Mouse (Mus musculus) MEL (cell line): Measurements from ENCODE around the gene Ccl11.

Source experiments
- CHD1 ChIP-seq: IDR thresholded peaks from 2 replicates; pipeline ENCODE4 v1.6.1; 2012; ENCODE audit warnings: low read depth, mild to moderate bottlenecking, inconsistent platforms, low read length, improper control_type of control experiment
- CHD2 ChIP-seq: IDR thresholded peaks from 2 replicates; pipeline ENCODE4 v1.6.1; 2011; ENCODE audit warnings: low read length, improper control_type of control experiment
- CTCF ChIP-seq, 3 experiments: IDR thresholded peaks in 2 of 3; conservative IDR thresholded peaks in 1 of 3; 2 replicates each; pipeline ENCODE4 v1.5.1; 2011 to 2012; ENCODE audit warnings: low read length in 3 of 3, low read depth in 2 of 3, mild to moderate bottlenecking in 2 of 3, improper control_type of control experiment in 1 of 3, inconsistent platforms in 1 of 3, mixed read lengths in 1 of 3, moderate library complexity in 1 of 3; ENCODE audit not compliant: control insufficient read depth in 1 of 3, insufficient read depth in 1 of 3, poor library complexity in 1 of 3, severe bottlenecking in 1 of 3
- E2F4 ChIP-seq: IDR thresholded peaks from 2 replicates; pipeline ENCODE4 v1.6.1; 2011; ENCODE audit warnings: low read depth, low read length, improper control_type of control experiment, borderline replicate concordance
- JUND ChIP-seq: IDR thresholded peaks from 2 replicates; pipeline ENCODE4 v1.6.1; 2011; ENCODE audit warnings: low read depth, mild to moderate bottlenecking, improper control_type of control experiment, low read length
- MAX ChIP-seq: IDR thresholded peaks from 2 replicates; pipeline ENCODE4 v1.6.1; 2011; ENCODE audit warnings: low read length, improper control_type of control experiment
- RCOR1 ChIP-seq: IDR thresholded peaks from 2 replicates; pipeline ENCODE4 v1.6.1; 2012; ENCODE audit warnings: low read depth, mild to moderate bottlenecking, inconsistent platforms, low read length, improper control_type of control experiment
- USF1 ChIP-seq: IDR thresholded peaks from 2 replicates; pipeline ENCODE4 v1.6.1; 2014; ENCODE audit warnings: low read depth, mild to moderate bottlenecking, inconsistent platforms, low read length, improper control_type of control experiment, moderate library complexity
- ZMIZ1 ChIP-seq: IDR thresholded peaks from 2 replicates; pipeline ENCODE4 v1.6.1; 2012; ENCODE audit warnings: low read depth, mild to moderate bottlenecking, inconsistent platforms, low read length, improper control_type of control experiment, moderate library complexity

GRCm38 (mm10) chr11:82022504-82023056, 35.0 kb upstream of the Ccl11 start:
- TF ChIP-seq E2F4, result no peak
- TF ChIP-seq CTCF (IDR thresholded peaks at IDR 0.05 in 2 of 3, conservative IDR thresholded peaks at IDR 0.05 in 1 of 3; ENCODE audit: control insufficient read depth in 1 of 3, insufficient read depth in 1 of 3, low read depth in 2 of 3, low read length in 3 of 3, poor library complexity in 1 of 3, severe bottlenecking in 1 of 3), result no peak
- TF ChIP-seq RCOR1, result no peak
- no peak for TF ChIP-seq JUND
- no peak for TF ChIP-seq CHD1
- TF ChIP-seq USF1, result no peak
- TF ChIP-seq CHD2, result no peak
- no peak for TF ChIP-seq ZMIZ1
- no peak for TF ChIP-seq MAX
